Mouse (Mus musculus): ENCODE results near the gene Anks1b.

The Anks1b gene

GRCm38 (mm10) chr10:90196936-90197335 is 323.6 kb downstream of the Anks1b start:
- DNase-seq: no peak

- no peak for DNase-seq
Observed at GRCm38 (mm10) chr10:90210044-90210443, 336.7 kb downstream of the Anks1b start.

DNA sequence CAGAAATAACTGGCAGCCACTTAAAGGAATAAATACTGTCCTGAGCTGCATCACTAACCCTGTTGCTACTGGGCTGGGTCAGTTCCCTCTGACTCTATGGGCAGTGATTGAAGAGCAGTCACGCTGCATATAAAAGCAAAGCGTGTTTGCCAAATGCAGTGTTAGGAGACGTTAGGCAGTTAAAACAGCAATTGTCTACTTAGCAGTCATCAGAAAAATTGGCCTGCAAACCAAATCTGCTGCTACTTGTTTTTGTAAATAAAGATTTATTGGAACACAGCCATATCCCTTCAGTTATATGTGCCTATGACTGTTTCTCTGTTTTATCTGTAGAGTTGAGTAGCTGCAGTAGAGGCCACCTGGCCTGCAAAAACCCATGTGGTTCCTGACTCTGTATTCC is 347.2 kb downstream of the Anks1b start:
- DNase-seq: no peak

DNA sequence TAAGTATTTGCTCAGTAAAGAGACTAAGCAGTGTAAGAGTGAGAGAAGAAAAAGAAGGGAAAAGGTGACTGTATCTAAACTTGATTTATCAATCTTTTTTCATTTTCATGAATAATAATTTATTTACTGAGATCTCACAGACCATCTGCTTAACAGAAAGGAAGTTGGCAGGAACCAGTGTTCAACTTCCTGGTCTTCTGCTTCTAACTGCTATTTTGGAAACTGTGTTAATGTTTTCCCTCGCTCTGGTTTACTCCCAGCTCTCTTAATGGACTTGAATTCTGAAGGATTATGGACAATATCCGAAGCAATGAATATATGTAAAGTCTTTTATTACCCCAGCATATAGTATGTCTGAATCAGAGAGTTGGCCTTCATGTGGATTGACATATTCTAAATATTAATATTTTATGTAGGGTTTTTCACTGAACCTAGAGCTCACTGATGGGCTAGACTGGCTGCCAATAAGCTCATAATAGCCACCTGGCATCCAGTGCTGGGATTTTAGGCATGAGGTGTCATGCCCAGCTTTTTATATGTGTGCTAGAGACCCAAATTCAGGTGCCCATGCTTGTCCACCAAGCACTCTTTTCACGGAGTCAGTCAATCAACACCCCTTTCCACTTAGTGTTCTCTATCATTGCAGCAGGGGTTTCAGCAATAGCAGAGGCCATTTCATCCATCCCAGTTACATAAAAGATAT is 349.6 kb downstream of the Anks1b start:
- no peak for DNase-seq

- no peak for DNase-seq
Observed at GRCm38 (mm10) chr10:90235273-90235672, 362.0 kb downstream of the Anks1b start.

DNA sequence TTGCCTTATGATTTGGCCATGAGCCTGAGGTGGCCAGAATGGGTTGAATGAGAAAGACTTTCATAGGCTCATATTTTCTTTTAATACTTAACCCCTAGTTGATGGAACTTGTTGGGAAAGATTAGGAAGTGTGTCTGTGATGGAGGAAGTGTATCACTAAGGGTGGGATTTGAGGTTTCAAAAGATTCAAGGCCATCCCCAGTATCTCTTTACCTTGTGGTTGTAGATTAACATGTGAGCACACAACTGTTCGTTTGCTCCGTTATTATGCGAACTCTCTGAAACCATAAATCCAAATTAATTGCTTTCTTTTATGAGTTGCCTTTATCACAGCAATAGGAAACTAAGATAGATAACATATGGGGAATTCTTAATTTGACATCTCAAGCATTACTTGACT is 364.0 kb downstream of the Anks1b start:
- no peak for DNase-seq

DNA sequence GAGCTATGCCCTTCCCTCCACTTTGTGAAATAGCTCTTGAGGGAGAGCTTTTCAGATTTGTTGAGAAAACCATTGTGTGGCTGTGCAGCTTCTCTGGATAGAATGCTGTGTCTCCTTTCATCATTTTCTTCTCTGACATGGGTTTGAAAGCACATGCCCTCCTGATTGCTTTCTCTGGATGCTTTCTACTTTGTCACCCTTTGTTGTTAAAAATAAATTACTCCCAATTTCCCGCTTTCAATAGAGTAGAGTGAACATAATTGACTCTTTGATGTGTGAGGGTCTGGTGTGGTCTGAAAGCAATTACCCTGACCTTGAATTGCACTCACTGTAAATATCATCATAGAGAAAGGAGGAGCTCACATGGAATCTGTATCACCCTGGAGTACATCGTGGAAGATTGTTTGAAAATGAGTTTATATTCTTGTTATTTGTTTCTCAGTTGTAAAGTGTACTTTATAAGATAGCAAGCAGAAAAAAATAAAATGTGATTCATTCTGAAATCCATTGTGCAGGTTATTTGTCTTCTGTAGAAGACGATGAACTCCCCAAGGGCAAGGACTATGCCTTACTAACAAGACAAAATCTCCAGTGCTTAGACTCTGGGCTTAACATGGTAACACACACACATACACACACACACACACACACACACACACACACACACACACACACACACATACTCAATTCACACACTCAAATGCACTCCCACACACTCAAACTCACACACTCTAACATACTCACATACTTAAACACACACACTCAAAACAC is 385.8 kb downstream of the Anks1b start:
- no peak for DNase-seq

- no peak for DNase-seq
Observed at GRCm38 (mm10) chr10:90271321-90271720, 398.0 kb downstream of the Anks1b start.

- no peak for DNase-seq
Observed at GRCm38 (mm10) chr10:90273311-90273710, 400.0 kb downstream of the Anks1b start.

DNA sequence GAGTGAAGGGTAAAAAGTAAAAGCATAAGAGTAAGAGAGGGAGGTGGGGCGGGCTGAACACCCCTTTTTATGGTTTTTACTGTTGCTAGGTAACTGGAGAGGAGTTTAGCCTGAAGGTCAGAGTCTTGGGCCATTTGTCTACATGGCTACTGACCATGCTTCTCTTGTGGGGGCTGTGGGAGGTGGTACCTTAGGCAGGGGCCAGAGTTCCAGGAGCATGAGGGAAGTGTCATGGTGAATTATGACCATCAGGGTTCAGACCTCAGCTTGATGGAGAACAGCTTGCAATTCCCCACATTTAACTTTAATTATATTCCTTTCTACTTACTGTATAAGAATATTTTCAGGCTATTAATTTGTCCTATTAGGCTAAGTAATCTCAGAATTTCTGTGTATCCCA is 413.3 kb downstream of the Anks1b start:
- DNase-seq: no peak

GRCm38 (mm10) chr10:90303249-90303648 is 429.9 kb downstream of the Anks1b start:
- no peak for DNase-seq

DNA sequence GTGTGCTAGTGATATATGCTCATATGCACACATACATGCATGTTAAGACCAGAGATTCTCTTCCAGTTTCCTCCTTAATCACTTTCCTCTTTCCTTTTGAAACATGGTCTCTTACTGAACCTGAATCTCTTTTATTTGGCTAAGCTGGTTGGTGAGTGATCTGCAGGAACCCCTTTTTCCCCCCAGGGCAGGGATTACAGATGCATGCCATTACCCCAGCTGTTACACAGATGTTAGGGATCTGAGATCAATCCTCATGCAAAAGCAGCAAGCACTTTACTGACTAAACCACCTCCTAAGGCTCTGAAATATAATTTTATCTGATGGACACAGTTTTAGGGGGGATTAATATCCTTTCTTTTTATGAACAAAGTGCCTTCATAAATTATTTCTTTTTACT is 432.8 kb downstream of the Anks1b start:
- DNase-seq: no peak

GRCm38 (mm10) chr10:90307931-90308555 is 434.7 kb downstream of the Anks1b start:
- no peak for DNase-seq

GRCm38 (mm10) chr10:90329781-90330180 is 456.5 kb downstream of the Anks1b start:
- no peak for DNase-seq

GRCm38 (mm10) chr10:90345394-90345793 is 472.1 kb downstream of the Anks1b start:
- DNase-seq: no peak

GRCm38 (mm10) chr10:90356258-90356657 is 482.9 kb downstream of the Anks1b start:
- no peak for DNase-seq

GRCm38 (mm10) chr10:90357169-90357907 is 484.0 kb downstream of the Anks1b start:
- DNase-seq: no peak

- no peak for DNase-seq
Observed at GRCm38 (mm10) chr10:90369015-90369414, 495.7 kb downstream of the Anks1b start.

DNA sequence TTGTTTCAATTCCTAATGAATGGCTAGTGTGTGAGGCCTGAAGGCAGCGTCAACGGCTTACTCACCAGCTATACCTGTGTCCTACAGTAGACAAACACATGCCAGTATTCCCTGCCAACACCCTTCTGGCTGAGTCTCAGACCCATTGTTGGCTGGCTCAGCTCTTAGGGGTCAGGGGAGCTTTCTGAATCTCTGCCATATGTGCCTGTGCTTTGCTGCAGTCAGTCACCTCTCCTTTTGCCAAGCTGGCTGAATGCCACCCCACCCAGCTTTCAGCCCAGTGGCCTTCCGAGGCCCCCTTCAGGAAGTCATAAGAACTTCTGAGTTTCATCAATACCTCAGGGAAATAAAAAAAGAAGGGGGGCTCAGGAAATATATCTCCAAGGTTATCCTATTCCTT is 497.4 kb downstream of the Anks1b start:
- no peak for DNase-seq

DNA sequence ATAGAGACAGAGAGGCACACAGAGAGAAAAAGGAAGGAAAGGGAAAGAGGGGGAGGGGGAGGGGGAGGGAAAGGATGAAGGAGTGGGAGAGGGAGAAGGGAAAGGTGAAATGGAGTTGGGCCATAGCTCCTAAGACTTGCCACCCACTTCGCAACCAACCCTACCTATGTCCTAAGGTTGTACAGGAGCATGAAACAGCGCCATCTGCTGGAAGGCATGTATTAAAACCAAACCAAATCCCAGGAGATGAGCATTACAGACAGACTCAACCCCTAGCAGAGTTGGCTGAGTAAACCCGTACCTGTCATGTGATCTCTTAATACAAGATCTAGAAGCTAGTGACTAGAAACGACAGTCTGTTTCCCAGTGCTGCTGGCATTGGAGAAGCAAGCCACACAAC is 500.2 kb downstream of the Anks1b start:
- DNase-seq: no peak

- DNase-seq: no peak
Observed at GRCm38 (mm10) chr10:90376605-90377004, 503.3 kb downstream of the Anks1b start.

GRCm38 (mm10) chr10:90380062-90380461 is 506.8 kb downstream of the Anks1b start:
- no peak for DNase-seq

DNA sequence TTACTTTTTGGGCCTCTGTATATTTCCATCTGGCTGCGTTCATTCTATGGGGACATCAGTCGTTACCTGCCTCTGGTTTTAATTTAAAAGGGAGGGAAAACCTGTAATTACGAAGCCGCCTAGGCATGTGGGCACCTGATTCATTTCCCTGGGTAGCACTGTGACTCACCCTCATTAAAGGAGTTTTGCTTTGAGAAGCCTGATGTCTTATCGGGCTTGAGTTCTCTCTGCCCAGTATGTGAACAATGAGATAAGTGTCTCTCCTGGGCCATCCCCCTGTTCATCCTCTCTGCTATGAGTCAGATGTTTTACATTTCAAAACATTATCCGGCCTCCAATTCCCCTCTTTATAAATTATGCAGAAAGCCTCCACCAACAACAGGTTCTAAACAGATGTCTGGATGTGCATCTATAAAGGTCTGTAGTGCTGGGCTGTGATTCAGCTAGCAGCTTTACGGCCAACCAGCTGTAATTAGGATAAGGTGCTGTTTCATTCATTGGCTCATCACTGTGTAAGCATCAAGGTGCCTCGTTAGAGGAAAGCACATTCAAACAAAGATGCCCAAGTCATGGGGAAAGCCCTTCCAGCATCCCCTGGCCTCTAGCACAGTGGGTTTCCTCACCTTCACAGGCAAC is 507.5 kb downstream of the Anks1b start:
- no peak for DNase-seq

Measured in lung, postnatal 14 days (tissue).